Mouse (Mus musculus) spleen, adult 12 weeks (tissue): ENCODE measurements around the gene Nphs1.
"Not testable (repeated sequence)": the region's sequence is repeated elsewhere in the genome, so short reads cannot be mapped to it uniquely, and the experiment has no call there.

Source experiments
- DNase-seq: peaks from one replicate; pipeline ENCODE4 v3.0.0; 2022; ENCODE audit warnings: low spot score

Nphs1 gene

DNA sequence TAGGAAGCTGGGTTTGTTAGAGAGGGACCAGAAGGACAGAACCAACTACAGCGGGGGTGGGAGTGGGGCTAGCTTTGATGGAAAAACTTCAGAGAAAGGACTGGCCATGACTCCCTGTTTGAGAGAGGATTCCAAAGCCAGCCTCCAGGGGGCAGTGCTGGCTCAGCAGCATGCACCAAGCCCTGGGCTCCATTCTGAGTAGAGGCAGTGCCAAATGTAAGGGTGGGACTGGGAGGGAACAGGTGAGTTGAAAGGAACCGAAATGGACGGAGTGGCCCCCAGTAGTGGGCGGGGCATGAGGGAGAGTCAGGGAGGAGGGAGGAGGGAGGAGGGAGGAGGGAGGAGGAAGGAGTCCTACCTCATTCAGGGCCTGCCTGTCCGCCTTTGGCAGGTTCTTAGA lies 17.4 kb upstream of the Nphs1 start:
- DNase-seq, result peak; percentile 19

DNA sequence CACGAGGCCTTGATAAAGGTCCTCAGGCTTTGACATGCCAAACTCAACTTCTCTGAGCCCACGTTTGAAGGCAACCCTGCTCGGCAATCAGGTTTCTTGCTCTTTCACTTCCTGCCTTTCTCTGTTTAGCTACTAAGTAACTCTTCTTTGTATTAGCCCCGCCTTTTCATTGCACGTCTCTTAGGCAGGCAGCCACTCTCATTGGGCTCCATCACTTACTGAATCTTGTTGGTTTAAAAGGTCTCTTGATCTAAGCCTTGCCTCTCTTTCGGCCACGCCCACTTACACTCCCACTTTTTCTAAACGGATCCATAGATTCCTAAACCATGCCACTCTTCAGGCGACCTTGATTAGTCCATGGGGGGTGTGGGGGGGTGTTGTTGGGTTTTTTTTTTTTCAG lies 14.4 kb upstream of the Nphs1 start:
- DNase-seq, result no peak

DNA sequence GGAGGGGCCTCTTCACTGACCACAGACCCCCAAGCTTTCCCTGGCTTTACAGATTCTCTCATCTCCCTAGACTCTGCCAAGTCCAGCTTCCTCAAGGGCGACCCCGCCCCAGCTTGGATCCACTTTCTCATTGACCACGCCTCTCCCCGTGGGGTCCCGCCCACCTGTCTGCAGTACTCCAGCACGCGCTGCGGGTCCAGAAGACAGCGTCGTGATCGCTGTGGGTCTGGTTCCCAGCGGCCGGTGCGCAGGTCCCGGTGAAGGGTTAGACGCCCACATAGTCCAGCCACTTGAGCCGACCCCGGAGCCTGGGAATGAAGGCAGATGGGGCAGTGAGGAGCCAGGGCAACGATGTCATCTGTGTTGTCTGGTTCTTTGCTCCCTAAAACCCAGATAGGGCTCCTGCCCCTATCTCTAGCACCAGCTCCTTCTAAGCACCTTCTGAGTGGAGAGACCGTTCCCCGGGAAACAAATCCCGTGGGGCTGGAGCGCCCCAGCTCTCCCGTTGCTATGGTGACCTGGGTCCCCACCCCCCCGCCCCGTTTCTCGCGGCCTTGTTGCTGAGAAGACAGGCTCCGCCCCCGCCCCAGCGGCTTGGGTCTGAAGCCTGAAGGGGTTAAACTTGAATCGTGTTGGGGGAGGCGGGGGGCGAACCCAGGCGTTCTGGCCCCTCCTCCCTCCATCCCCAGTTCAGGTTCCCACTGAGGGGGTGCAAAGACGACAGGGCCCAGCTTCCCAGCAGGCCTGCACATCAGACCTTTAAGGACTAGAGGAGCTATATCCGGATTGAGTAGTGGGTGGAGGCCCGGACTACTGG lies 13.8 kb upstream of the Nphs1 start:
- no peak for DNase-seq

DNA sequence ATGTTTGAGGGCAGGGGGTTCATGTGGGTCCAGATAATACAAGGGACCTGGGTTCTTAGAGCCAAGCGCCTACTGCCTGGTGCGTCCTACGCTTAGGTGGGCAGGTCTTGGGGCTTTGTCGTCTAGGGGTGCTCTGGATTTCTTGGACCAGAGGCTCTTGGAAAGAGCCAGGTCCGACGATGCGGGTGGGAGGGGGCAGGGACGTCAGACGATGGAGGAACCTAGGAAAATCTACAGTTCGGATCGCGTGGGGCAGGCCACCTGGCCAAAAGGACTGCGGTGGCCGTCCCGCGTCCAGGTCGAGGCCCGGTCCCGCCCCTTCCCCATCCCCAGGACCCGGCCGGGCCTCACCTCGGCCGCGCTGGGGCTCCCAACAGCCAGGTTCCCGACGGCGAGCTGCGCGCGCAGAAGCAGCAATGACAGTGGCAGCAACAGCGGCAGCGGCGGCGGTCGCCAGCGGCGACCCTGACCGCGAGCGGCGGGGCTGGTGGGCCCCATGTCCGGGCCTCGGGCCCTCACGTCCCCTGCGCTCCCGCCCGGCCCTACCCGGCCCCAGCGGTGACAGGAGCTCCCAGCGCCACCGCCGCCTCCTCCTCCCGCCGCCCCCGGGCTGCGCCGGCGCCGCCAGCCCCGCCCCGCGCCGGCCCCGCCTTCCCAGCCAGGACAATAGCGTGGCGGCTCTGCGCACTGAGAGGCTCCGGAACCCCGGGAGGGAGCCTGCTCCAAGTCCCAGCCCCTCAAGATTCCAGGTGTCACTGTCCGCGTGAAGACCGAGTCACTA lies 13.0 kb upstream of the Nphs1 start, which contains the start of gene Aplp1:
TSS of gene Aplp1 (minus strand) at position 565 of the 781 bp plus-strand sequence.
- no peak for DNase-seq

DNA sequence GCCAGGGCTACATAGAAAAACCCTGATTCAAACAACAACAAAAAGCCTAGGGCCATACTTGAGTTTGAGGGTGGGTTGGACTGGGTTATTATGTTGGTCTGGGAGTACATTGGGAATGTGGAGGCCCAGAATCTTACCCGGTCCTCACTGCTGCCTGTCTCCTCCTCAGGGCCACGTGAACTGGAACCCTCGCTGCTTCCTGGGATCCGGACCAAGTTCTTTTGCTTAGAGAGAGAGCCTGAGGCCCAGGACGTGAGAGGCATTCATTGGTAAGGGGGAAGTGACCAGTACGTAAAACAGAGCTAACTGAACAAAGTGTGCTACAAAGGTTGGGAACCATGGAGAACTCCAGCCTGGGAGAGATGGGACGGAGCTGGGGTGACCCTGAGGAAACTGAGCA lies 7.9 kb upstream of the Nphs1 start:
- DNase-seq, result no peak

DNA sequence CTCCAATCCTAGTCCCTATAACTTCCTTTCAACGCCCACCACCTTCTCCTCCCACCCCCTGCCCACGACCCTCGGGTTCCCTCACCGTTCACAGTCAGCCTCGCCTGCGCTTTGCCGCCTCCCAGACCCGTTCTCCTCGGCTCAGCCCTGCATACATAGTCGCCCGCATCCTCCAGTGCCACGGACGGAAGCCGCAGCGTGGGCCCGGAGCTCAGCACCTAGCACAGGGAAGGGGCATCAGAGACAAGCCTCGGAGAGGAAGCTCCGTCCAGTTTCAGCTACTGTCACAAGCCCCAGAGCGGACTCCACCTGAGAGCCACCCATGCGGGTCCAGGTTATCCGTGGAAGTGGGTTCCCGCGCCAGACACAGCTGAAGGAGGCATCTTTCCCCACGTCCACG lies 4.8 kb upstream of the Nphs1 start:
- no peak for DNase-seq

DNA sequence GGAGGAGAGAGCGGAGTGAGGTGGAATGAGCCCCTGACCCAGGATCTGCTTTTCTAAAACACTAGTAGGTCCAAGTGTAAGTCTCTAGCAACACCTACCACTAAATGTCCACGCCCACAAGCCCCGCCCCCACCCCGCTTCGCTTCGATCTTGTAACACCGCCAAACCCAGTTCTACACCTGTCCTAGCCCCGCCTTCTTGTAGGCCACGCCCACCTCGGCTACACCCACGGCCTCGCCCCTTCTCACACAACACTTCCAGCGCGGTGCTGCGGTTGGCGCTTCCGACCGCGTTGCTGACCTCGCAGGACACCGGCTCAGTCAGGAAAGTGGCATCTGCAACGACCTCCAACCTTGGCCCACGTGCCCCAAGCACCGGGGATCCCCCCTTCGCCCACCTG lies 4.3 kb upstream of the Nphs1 start:
- DNase-seq, result no peak

DNA sequence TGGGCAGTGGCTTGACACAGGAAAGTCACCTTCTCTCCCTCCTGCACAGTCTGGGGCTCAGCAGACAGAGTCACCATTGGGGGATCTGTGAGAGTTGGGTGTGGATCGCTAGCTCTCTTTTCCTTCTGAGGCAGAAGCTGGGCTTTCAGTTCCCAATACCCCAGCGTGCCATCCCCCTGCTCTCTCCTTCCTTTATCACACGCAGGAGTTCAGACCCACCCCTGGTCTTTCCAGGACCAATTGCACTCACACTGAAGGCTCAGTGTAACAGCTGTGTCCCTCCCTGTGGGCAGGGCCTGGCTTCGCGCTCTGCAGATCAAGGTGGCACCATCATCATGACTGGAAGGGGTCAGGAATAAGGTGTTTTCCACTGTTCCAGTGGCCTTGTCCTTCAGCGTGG lies 3.9 kb upstream of the Nphs1 start:
- DNase-seq, result no peak

DNA sequence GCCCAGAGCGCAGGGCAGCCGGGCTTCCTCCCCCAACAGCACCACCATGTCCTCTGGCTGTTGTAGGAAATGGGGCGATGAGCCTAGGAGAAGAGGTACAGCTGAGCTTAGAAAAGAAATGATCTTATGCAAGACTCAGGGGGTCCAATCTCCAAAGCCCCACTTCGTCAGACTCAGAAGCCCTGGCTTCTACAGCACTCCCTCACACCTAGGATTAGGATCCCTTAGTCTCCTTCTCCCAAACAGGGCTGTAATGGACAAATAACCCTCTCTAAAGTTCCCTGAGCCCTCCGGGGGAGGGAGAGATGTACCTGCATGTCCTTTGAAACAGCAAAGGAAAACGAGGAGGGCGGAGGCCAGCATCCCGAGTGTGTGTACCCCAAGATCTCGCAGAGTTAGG lies 1.6 kb upstream of the Nphs1 start:
- DNase-seq, result no peak

DNA sequence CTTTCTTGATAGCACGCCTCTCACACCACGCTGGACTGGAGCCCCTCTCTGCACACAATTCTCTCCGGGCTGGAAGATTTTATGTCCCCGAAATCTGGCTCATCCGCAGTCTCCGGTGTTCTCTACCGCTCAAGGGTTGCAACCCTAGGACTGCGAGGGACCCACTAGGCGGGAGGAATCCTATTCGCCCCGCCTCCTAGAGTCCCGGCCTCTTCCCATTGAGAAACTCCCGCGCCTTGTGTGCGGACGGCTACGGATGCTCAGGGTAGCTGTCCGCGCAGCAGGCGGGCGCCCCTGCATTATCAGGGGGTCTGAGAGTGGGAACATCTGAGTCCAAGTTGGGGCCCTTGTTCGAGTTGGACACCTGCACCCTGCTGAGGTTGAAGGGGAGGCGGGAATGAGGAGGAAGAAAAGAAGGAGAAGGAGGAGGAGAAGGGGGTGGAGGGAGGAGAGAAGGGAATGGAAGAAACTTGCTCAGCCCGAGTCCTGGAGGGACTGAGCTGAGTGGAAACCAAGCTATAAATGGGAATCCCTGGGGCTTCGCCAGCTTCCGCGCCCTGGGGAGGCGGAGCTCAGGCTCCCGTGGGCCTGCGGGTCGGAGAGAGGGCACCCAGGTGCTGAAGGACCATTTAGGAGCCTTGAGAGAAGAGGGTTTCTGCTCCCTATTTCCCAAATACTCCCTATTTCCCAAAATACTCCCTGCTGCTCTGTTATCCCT lies 1.0 kb upstream of the Nphs1 start:
- DNase-seq, result no peak

DNA sequence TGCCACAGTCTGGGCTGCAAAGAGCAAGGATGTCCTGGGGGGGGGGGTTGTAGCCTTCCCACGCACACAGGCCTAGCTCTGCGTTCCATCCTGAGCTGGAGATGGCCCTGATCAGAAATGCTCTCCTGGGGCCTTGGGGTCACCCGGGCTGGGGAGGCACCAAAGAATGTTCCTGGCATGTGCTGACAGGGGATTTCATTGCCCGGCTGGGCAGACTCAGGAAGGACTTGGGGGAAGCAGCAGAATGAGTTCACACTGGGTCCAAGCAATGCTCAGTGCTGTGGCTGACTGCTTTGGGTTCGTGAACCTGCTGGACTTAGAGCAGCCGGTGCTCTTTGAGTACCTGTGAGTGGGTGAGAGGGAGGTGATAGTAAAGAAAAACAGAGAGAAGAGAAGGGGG lies 1.4 kb downstream of the Nphs1 start:
- DNase-seq, result no peak

DNA sequence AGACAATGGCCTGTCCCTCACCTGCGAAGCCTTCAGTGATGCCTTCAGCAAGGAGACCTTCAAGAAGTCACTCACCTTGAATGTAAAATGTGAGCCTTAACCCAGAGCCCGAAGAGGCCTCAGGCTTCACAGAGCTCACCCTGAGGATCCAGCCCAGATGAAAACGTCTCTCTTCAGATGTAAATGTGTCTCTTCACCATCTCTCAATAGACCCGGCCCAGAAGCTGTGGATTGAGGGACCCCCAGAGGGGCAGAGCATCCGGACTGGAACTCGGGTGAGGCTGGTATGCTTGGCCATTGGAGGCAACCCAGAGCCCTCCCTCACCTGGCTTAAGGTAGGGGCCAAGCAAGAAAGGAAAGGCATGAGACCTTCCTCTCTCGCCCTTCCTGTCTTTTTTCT lies 5.5 kb downstream of the Nphs1 start:
- no peak for DNase-seq

DNA sequence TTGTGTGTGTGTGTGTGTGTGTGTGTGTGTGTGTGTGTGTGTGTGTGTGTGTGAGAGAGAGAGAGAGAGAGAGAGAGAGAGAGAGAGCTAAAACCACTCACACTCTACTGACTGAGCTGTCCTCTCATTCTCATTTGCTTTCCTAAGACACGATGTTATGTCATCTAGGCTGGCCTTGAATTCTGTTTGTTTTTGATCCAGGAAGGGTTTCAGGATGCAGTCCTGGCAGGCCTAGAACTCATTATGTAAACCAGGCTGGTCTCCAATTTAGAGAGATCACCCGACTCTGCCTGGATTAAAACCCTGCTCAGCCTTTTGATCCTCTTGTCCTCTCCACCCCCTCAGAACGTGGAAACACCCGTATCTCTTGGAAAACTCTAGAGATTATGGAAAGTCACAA lies 5.9 kb downstream of the Nphs1 start:
- DNase-seq, result no peak

DNA sequence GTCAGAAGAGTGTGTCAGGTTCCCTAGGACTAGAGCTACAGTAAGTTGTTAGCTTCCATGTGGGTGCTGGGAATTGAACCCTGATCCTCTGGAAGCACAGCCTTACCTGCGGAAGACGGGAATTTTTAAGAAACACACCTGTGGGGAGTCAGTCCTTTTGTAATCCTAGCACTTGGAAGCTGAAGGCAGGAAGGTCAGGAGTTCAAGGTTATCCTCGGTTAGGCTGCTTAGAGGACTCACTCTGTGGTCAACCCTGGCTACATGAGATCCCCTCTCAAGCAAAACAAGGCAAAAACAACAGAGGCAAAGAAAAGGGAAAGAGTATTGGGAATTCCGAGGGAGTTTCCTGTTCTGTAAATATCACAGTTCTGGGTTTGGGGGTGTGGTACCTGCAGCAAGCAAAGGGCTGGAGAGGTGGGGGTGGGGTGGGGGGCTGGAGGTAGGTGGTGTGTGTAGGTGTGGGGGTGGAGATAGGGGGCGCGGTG lies 6.7 kb downstream of the Nphs1 start:
- no peak for DNase-seq

DNA sequence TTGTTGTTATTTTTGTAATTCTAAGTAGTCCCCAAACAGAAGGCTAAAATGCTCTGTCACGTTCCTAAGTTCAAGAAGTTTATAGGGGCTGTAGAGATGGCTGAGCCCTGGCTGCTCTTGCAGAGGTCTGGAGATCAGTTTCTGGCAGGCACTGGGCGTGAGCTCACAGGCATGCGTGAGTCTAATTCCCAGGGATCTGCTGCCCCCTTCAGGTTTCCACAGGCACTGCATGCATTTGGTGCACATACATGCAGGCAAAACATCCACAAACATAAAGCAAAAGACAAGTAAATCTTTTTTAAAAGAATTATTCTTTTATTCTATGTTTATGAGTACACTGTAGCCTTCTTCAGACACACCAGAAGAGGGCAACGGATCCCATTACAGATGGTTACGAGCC lies 14.3 kb downstream of the Nphs1 start:
- no peak for DNase-seq

DNA sequence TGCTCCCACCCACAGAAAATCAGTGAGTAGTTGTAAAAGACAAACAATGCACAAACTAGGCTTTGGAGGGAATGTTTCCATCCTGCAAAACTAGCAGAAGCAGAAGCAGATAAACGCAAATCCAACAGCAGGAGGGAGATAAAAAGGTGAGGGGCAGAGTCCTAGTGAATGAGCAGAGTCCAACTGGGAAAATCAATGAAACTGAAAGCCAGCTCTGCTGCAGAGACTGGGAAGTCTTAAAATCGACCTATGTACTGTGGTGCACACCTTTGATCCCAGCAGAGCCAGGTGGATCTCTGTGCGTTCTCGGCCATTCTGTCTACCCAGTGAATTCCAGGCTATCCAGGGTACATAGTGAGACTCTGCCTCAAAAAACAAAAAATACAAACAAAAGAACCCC lies 16.9 kb downstream of the Nphs1 start:
- no peak for DNase-seq

DNA sequence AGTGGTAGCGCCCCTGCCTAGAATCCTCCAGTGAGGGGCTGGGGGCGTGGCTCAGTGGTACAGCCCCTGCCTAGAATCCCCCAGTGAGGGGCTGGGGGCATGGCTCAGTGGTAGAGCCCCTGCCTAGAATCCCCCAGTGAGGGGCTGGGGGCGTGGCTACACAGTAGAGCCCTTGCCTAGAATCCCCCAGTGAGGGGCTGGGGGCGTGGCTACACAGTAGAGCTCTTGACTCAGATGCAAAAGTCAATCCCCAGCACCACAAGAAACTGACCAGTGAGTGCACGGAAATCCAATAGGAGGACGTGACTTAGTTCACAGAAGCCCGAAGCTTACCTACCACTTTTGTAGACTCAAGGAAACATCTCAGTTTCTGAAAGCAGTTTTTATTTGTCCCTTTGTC lies 18.0 kb downstream of the Nphs1 start:
- not testable (repeated sequence) for DNase-seq

DNA sequence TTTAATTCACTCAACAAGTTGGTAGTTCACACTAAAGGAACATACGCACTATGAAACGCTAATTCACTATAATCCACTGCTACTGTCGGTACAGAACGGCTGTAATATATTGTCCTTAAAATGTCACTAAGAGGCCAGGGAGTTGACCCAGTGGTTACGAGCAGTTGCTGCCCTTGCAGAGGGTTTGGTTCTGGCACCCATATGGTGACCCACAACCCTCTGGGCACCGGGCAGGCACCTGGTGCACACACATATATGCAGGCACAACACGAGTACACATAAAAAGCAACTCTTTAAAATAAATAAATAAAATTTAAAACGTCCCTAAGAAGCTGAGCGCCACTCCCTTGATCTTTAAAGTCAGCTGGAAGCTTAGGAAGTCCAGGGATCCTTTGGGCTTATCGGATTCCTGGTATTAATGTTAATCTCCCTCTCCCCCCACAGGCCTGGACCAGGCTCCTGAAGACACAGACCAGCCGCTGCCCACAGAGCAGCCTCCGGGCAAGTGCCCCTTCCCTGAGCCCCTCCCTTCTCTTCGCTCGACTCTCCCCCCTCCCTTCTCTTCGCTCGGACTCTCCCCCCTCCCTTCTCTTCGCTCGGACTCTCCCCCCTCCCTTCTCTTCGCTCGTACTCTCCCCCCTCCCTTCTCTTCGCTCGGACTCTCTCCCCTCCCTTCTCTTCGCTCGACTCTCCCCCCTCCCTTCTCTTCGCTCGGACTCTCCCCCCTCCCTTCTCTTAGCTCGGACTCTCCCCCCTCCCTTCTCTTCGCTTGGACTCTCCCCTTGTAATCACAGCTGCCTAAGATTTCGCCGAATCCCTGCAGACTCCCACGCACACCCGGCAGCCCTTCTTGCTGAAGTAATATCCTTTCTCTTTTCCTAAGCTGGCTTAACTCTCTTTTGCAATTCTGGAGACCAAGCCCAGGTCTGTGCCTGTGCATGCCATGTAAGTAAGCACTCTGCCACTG lies 19.6 kb downstream of the Nphs1 start:
- DNase-seq, result no peak

DNA sequence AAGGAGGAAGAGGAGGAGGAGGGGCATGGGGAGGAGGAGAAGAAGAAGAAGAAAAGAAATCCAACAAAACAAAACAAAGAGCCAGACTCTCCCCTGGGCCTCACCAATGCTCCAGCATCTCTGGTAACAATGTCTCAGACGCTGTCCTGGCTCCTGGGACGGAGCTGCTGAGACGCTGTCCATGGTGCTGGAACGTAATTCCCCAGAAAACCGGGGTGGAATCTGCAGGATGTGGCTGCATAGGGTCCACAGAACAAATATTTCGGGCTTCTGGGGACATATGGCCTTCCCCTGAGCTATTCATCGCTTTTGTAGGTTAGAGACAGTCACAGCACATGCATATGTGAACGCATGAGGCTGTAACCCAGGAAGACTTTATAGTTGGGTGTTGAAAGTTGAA lies 26.1 kb downstream of the Nphs1 start:
- DNase-seq, result no peak

DNA sequence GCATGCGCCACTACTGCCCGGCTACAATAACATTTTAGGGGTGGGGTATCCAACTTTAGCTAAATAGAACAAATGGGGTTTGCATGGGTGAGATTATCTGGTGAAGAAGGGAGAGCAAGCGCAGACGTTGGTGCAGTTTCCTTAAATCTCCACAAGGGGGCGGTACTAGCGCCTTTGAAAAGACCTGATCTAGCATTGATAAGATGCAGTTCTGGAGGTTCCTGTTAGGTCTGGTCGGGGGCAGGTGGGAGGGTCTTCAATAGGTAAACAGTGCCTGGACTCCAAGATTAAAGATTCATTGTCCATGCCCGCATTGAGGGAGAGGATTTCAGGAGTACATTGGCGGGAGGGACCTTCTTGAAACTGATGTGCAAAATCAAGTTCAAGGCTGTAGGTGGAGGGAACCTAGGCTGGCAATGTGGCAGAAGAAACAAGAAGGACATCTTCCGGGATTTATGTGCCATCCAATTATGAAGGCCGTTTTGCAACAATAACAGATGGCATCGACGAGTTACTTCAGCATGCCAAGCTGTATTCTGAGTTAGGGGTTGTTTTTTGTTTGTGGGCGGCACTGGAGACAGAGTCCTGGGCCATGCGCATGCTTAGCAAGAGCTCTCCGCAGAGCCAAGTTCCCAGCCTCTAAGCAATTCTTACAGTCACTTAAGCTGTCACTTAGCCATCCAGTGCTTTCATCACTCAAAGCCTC lies 32.3 kb downstream of the Nphs1 start:
- peak; percentile 29 for DNase-seq

DNA sequence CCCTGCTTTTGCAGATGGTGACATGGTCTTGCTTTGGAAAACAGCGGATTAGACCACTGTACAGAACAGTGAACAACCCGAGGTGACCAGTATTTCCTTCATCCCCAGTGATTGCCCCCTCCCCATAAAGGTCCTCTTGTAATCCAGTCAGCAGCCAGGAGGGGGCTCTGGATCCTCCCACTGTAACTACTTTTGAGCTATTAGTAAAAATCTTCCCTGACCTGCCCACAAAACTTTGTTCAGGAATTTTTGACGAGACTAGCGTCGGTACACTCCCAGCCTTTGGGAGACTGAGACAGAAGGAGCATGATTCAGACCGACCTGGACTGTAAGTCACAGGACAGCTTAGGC lies 32.8 kb downstream of the Nphs1 start:
- no peak for DNase-seq
